Mouse (Mus musculus) CH12.LX (cell line): ENCODE data around the gene Lpar5. TPM values are rescaled to one million over a fixed set of nuclear protein-coding genes. Genes with fewer than 3 reads are reported as not detected.

Source experiments
- DNase-seq: peaks from one replicate; pipeline ENCODE4 v3.0.0-alpha.2; 2013; ENCODE audit errors: extremely low read depth
- H3K27ac ChIP-seq: 2 replicates; pipeline ENCODE4 v1.5.1; 2012; ENCODE audit warnings: low read depth, mild to moderate bottlenecking, control low read depth, moderate library complexity; ENCODE audit not compliant: insufficient read depth
- H3K27me3 ChIP-seq: replicated peaks from 2 replicates; pipeline ENCODE3; 2012; ENCODE audit warnings: inconsistent platforms
- H3K36me3 ChIP-seq, 2 experiments: replicated peaks in 1 of 2; 2 replicates each; pipeline versions ENCODE3 to v1.6.1; 2012; ENCODE audit warnings: inconsistent platforms in 1 of 2, low read length in 1 of 2, mild to moderate bottlenecking in 1 of 2, mixed read lengths in 1 of 2, moderate library complexity in 1 of 2; ENCODE audit not compliant: control insufficient read depth in 1 of 2, insufficient read depth in 1 of 2
- H3K4me1 ChIP-seq, 2 experiments: 2 replicates each; pipeline ENCODE4 v1.6.1; 2012; ENCODE audit warnings: inconsistent platforms in 1 of 2, moderate library complexity in 1 of 2; ENCODE audit not compliant: insufficient read depth in 2 of 2, control insufficient read depth in 1 of 2
- H3K4me2 ChIP-seq: 2 replicates; pipeline ENCODE4 v1.6.1; 2012; ENCODE audit warnings: low read depth, mild to moderate bottlenecking, control low read depth; ENCODE audit not compliant: poor library complexity, insufficient read depth, severe bottlenecking
- H3K4me3 ChIP-seq, 3 experiments: fragments of 150-350 bp in 1 of 3; sonication (generic) in 1 of 3; replicated peaks in 1 of 3; 2 replicates each; pipeline versions ENCODE3 to v1.5.1; 2011 to 2012; ENCODE audit warnings: low read depth in 2 of 3, low read length in 2 of 3, mild to moderate bottlenecking in 2 of 3, moderate library complexity in 2 of 3, control low read depth in 1 of 3, improper control_type of control experiment in 1 of 3, inconsistent platforms in 1 of 3, mixed read lengths in 1 of 3; ENCODE audit not compliant: poor library complexity in 1 of 3
- H3K79me2 ChIP-seq: replicated peaks from 2 replicates; pipeline ENCODE4 v1.6.1; 2012; ENCODE audit warnings: mild to moderate bottlenecking, moderate library complexity; ENCODE audit not compliant: control insufficient read depth, poor library complexity, insufficient read depth, severe bottlenecking; ENCODE audit errors: extremely low read depth
- H3K9ac ChIP-seq: 2 replicates; pipeline ENCODE4 v1.6.1; 2012; ENCODE audit warnings: low read depth, mild to moderate bottlenecking, control low read depth, moderate library complexity; ENCODE audit not compliant: insufficient read depth
- H3K9me3 ChIP-seq: replicated peaks from 2 replicates; pipeline ENCODE3; 2012; ENCODE audit warnings: low read length, inconsistent platforms, mixed read lengths
- CHD2 ChIP-seq: IDR thresholded peaks from 2 replicates; pipeline ENCODE4 v1.6.1; 2011; ENCODE audit warnings: low read length, improper control_type of control experiment
- CTCF ChIP-seq, 2 experiments: IDR thresholded peaks in 1 of 2; conservative IDR thresholded peaks in 1 of 2; 2 replicates each; pipeline ENCODE4 v1.5.1; 2011 to 2012; ENCODE audit warnings: low read depth in 2 of 2, low read length in 2 of 2, improper control_type of control experiment in 1 of 2, inconsistent platforms in 1 of 2, mild to moderate bottlenecking in 1 of 2, moderate library complexity in 1 of 2
- ELF1 ChIP-seq: IDR thresholded peaks from 2 replicates; pipeline ENCODE4 v1.6.1; 2014; ENCODE audit warnings: low read depth, mild to moderate bottlenecking, inconsistent platforms, low read length, improper control_type of control experiment
- EP300 ChIP-seq: IDR thresholded peaks from 2 replicates; pipeline ENCODE4 v1.6.1; 2011; ENCODE audit warnings: low read length, improper control_type of control experiment
- JUN ChIP-seq: IDR thresholded peaks from 2 replicates; pipeline ENCODE4 v1.6.1; 2011; ENCODE audit warnings: low read depth, mild to moderate bottlenecking, low read length, improper control_type of control experiment, moderate library complexity; ENCODE audit not compliant: insufficient read depth
- JUND ChIP-seq: conservative IDR thresholded peaks from 2 replicates; pipeline ENCODE4 v1.6.1; 2011; ENCODE audit warnings: low read depth, low read length, improper control_type of control experiment
- KAT2A ChIP-seq: IDR thresholded peaks from 2 replicates; pipeline ENCODE4 v1.6.1; 2012; ENCODE audit warnings: low read length, improper control_type of control experiment, inconsistent platforms; ENCODE audit not compliant: insufficient replicate concordance
- MAFK ChIP-seq: IDR thresholded peaks from 2 replicates; pipeline ENCODE4 v1.6.1; 2011; ENCODE audit warnings: low read length, improper control_type of control experiment; ENCODE audit not compliant: insufficient replicate concordance
- MAX ChIP-seq: IDR thresholded peaks from 2 replicates; pipeline ENCODE4 v1.6.1; 2011; ENCODE audit warnings: low read length, improper control_type of control experiment
- PAX5 ChIP-seq: IDR thresholded peaks from 2 replicates; pipeline ENCODE4 v1.6.1; 2012; ENCODE audit warnings: low read length, inconsistent platforms, mixed read lengths
- RAD21 ChIP-seq: IDR thresholded peaks from 2 replicates; pipeline ENCODE4 v1.6.1; 2011; ENCODE audit warnings: low read depth, mild to moderate bottlenecking, low read length, improper control_type of control experiment, moderate library complexity
- SMC3 ChIP-seq: IDR thresholded peaks from 2 replicates; pipeline ENCODE4 v1.6.1; 2011; ENCODE audit warnings: low read depth, low read length, improper control_type of control experiment
- TBP ChIP-seq: conservative IDR thresholded peaks from 2 replicates; pipeline ENCODE4 v1.6.1; 2011; ENCODE audit warnings: low read depth, low read length, improper control_type of control experiment
- TCF12 ChIP-seq: IDR thresholded peaks from 2 replicates; pipeline ENCODE4 v1.6.1; 2014; ENCODE audit warnings: low read depth, mild to moderate bottlenecking, inconsistent platforms, low read length, improper control_type of control experiment
- UBTF ChIP-seq: IDR thresholded peaks from 2 replicates; pipeline ENCODE4 v1.6.1; 2012; ENCODE audit warnings: low read depth, mild to moderate bottlenecking, inconsistent platforms, low read length, improper control_type of control experiment, moderate library complexity
- USF2 ChIP-seq: conservative IDR thresholded peaks from 2 replicates; pipeline ENCODE4 v1.6.1; 2011; ENCODE audit warnings: low read depth, low read length, improper control_type of control experiment
- ZC3H11A ChIP-seq: IDR thresholded peaks from 2 replicates; pipeline ENCODE4 v1.6.1; 2012; ENCODE audit warnings: low read depth, mild to moderate bottlenecking, inconsistent platforms, low read length, improper control_type of control experiment
- ZNF384 ChIP-seq: IDR thresholded peaks from 2 replicates; pipeline ENCODE4 v1.6.1; 2012; ENCODE audit warnings: low read depth, low read length, improper control_type of control experiment, inconsistent platforms
- dilution Hi-C: fragments of 300-500 bp; cut with MboI; formaldehyde crosslinking; loops from 2 replicates; pipeline ENCODE4 v1.14.3; 2020; ENCODE audit warnings: low sequenced_read_pairs; ENCODE audit not compliant: extremely low pct_unique_long_range_greater_than_20kb, extremely low pct_ligation_motif_present
- in situ Hi-C: fragments of 300-500 bp; cut with MboI; formaldehyde crosslinking; loops from 3 replicates; pipeline ENCODE4 v1.14.3; 2019; ENCODE audit warnings: low sequenced_read_pairs, low pct_ligation_motif_present, low pct_unique_long_range_greater_than_20kb, mixed read lengths
- polyA plus RNA-seq: library from polyadenylated mRNA; unstranded; fragments of >175 nt; gene quantifications from 2 replicates; pipeline ENCODE4 v1.2.1, GENCODE M21; 2012; ENCODE audit warnings: low read depth; ENCODE audit not compliant: insufficient read length
- total RNA-seq, 2 experiments: library from RNA; depleted of rRNA; stranded (reverse); fragments of 300-350 nt in 1 of 2; fragments of >200 nt in 1 of 2; gene quantifications; 2 replicates each; pipeline ENCODE4 v1.2.3; 2012 to 2014

Gene Lpar5
- total and polyA plus RNA-seq, 3 experiments = 4.5 to 25.9 (median 4.8) TPM

DNA sequence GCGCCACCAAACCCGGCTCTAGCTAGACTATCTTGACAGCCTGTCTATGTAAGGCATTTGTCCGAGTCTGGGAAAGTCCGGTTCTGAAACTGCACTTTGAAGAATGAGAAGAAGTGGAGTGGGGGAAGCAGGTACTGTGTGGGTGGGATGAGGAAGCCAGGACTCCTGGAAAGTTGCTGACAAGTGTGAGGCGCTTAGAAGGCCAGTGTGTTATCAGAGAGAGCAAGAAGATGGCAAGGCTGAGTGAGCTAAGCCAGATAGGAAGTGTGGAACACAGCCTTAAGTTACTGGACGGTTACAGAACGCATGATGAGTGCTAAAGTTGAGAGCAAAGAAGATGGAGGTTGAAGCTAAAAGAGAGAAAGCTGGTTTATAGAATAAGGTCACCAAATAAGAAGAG lies 25.6 kb upstream of the Lpar5 start:
- dilution Hi-C loops = no loop called here
- H3K27ac ChIP-seq = no peak overlapping the region

DNA sequence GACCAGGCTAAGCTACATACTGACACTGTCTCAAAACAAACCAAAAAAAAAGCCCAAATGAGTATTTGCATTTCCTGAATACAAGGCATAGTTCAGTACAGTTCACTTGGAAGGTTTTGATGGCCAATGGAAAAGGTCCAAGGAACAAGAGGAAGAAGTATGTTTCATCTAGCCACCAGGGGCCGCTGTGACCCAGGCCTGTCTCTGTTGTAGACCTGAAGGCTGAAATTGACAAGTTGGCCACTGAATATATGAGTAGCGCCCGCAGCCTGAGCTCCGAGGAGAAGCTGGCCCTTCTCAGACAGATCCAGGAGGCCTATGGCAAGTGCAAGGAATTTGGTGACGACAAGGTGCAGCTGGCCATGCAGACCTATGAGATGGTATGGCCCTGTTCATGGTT lies 21.0 kb upstream of the Lpar5 start:
- peaks cover 4 to 7% of the 10 kb centered on the region in 2 experiments; a peak in 2 of 4 replicates for H3K4me1 ChIP-seq
- TF ChIP-seq ZC3H11A (no peak), SMC3 (peak; percentile 92), CTCF (conservative IDR thresholded peaks at IDR 0.05 in 1 of 2, IDR thresholded peaks at IDR 0.05 in 1 of 2; ENCODE audit: low read depth in 2 of 2, low read length in 2 of 2) (peak; percentile 83 to 94), RAD21 (peak; percentile 79)
- TF ChIP-seq, all 38 proteins: peak for 3
- peak; percentile 81 for DNase-seq
- no peak overlapping the region for H3K4me3 ChIP-seq
- H3K79me2 ChIP-seq = peaks cover 8% of the 10 kb centered on the region
- peaks cover 68 to 88% of the 10 kb centered on the region in 2 experiments for H3K36me3 ChIP-seq
- no peaks in the 10 kb centered on the region for H3K9me3 ChIP-seq
- dilution Hi-C loops (no loop called here), in situ Hi-C loops (loop anchor here (10.0 to 25.0 kb wide), 2 partner anchors 48 to 184 kb away; partner anchors contain the start of genes Chd4, Gpr162 and P3h3)
- no peak overlapping the region for H3K4me2 ChIP-seq
- H3K27ac ChIP-seq = no peak overlapping the region
- no peaks in the 10 kb centered on the region for H3K27me3 ChIP-seq
- H3K9ac ChIP-seq = no peak overlapping the region

More for the DNA sequence above, 25.6 kb upstream of the Lpar5 start:
- peaks cover 23% of the 10 kb centered on the region for H3K79me2 ChIP-seq
- H3K9me3 ChIP-seq = no peaks in the 10 kb centered on the region
- peaks cover 7 to 25% of the 10 kb centered on the region in 2 experiments; a peak in 3 of 4 replicates for H3K4me1 ChIP-seq
- H3K4me3 ChIP-seq = no peak overlapping the region
- no peak for DNase-seq
- no peaks in the 10 kb centered on the region for H3K27me3 ChIP-seq
- peaks cover 33 to 57% of the 10 kb centered on the region in 2 experiments for H3K36me3 ChIP-seq
- TF ChIP-seq KAT2A = no peak
- no peak for TF ChIP-seq EP300
- no peak for TF ChIP-seq MAX
- TF ChIP-seq SMC3 = no peak
- TF ChIP-seq MAFK = no peak
- no peak for TF ChIP-seq ZNF384
- no peak for TF ChIP-seq JUND
- TF ChIP-seq, all 38 proteins: peak for 0
- Histone ChIP-seq H3K4me2 (no peak overlapping the region), H3K9ac (no peak overlapping the region)
- in situ Hi-C loops = loop anchor here (10.0 to 25.0 kb wide), 2 partner anchors 53 to 180 kb away; partner anchors contain the start of genes Chd4, Gpr162 and P3h3

DNA sequence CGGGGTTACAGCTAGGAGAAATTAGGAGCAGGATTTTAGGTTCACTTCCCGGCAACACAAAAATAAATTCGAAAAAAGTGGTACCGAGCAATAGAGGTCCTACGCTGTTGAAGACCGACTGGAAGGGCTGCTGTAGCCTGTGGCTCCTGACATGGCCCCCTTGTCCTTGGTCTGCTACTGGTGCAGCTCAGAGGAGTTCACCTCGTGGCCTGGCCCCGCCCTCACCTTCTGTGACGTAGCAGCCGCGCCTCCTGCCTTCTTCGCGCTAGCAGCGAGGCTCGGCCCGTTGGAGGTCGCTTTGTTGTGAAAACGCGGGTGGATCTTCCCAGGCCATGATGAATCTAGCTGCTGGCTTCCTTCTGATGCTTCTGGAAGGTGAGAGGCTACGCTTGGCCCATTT lies 18.0 kb upstream of the Lpar5 start, which contains the start of gene Acrbp:
Gene Acrbp (plus strand): TSS at position 12 of the 400 bp plus-strand sequence.
- Histone ChIP-seq H3K4me2 (no peak within 1 kb of the TSS), H3K4me1 (no peaks in the 10 kb centered on the region), H3K27ac (no peak within 1 kb of the TSS), H3K27me3 (no peaks in the 10 kb centered on the region), H3K36me3 (peaks cover 80 to 94% of the 10 kb centered on the region in 2 experiments), H3K4me3 (no peak within 1 kb of the TSS), H3K9me3 (no peaks in the 10 kb centered on the region), H3K9ac (no peak within 1 kb of the TSS), H3K79me2 (no peaks in the 10 kb centered on the region)
- in situ Hi-C loops = loop anchor here (10.0 to 25.0 kb wide), 2 partner anchors 45 to 187 kb away; partner anchors contain the start of genes Chd4, Gpr162 and P3h3
- dilution Hi-C loops = no loop called here
- no peak for DNase-seq
- TF ChIP-seq JUN (no peak), TCF12 (no peak), CTCF (conservative IDR thresholded peaks at IDR 0.05 in 1 of 2, IDR thresholded peaks at IDR 0.05 in 1 of 2; ENCODE audit: low read depth in 2 of 2, low read length in 2 of 2) (no peak), PAX5 (no peak), USF2 (no peak), TBP (no peak), ZC3H11A (no peak), CHD2 (no peak), ELF1 (no peak), UBTF (no peak), ZNF384 (no peak)
